Mouse (Mus musculus) thymus, postnatal 0 days (tissue): Measurements from ENCODE around the gene Rsc1a1. TPM values are rescaled to one million over a fixed set of nuclear protein-coding genes. Genes with fewer than 3 reads are reported as not detected.
A peak's percentile ranks its signal among the peaks of the same experiment; 100 is the strongest.

Source experiments
- DNase-seq: peaks from one replicate; pipeline ENCODE4 v3.0.0-alpha.2; 2015; ENCODE audit warnings: low spot score
- polyA plus RNA-seq: library from polyadenylated mRNA; unstranded; fragments of >200 nt; fragmentation: Nextera tagmentation; extraction: Ambion mirVana; gene quantifications from 2 replicates; pipeline ENCODE4 v1.2.1, GENCODE M21; 2015

Gene Rsc1a1
- polyA plus RNA-seq, 1 experiment from 2014 or later = not detected

DNA sequence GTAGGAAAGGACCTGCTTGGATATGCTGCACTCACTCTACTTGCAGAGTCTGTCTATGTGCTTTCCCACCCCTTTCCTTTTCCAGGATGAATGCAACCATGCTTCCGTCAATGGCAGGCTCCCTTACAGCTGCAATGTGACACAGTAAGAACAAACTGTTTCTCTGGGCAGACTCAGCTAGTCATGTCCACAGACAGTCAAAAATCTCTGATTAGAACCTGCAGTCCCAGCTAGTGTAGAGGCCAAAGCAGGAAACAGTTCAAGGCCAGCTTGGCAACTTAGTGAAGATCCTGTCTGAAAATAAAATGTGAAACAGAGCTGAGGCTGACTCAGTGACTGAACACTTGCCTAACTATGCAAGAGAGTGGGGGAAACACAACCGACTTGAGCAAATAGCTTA lies 19.2 kb upstream of the Rsc1a1 start:
- no peak for DNase-seq

DNA sequence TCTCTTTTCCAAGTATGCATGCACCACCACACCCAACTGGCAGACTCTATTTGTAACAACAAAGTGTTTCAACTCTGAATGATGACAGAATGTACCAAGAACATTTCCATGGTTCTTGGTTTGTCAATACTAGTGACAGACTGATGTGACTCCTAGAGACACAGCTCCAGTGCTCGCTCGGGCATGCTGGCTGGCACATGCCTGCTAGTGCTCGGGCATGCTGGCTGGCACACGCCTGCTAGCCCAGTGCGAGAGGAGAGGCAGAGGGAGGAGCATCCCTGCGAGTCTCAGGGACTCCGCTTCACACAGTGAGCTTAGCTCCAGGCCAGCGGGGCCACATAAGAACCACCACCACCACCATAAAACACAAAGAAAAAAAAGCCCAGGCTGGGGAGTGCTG lies 9.3 kb upstream of the Rsc1a1 start:
- no peak for DNase-seq

DNA sequence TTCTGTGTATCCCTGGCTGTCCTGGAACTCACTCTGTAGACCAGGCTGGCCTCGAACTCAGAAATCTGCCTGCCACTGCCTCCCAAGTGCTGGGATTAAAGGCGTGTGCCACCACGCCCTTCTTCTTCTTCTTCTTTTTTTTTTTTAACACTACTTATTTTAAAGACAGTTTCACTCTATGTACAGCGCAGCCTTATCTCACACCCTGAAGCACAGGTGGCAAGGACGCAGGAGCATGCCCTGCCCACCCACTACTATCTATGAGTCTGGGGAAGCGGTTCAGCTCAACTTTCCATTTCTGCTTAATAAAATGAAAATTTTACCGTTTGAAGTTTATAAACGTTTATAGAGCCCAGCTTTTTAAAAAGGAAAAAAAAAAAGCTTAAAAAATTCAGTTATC lies 3.1 kb upstream of the Rsc1a1 start:
- no peak for DNase-seq

DNA sequence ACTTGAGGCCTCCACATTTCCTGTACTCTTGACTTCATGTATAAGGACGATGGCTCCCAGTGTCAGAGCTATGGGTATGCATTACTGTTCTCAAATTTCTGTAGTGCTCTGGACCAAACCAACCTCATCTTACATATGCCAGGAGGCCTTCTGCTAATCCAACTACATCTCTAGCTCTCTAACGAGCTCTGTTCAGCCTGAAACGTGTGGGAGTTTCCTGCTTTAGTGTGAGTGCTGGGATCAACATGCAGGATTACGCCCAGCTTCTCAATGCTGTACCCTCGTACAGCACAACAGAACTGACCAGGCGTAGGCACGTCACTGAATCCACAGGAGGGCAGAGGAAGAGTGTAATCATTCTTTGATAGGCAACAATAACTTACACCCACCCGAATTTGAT lies 1.1 kb upstream of the Rsc1a1 start:
- DNase-seq = no peak

DNA sequence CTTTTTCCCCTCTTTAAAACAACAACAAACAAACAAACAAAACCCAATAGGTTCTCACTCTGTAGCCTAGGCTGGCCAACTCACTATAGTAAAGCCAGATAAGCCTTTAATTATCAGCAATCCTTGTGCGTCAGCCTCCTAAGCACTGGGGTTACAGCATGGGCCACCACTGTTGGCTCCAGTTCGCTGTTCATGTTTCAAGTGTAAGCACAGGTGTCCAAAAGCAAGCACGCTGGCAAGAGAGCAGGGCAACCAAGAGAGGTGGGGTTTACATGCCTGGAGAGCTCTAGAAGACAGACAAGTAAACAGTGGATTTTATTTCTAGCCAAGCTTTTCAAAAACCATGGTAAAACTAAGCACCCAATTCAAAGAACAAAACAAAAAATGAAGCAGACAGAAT lies 694 bp upstream of the Rsc1a1 start:
- no peak for DNase-seq

DNA sequence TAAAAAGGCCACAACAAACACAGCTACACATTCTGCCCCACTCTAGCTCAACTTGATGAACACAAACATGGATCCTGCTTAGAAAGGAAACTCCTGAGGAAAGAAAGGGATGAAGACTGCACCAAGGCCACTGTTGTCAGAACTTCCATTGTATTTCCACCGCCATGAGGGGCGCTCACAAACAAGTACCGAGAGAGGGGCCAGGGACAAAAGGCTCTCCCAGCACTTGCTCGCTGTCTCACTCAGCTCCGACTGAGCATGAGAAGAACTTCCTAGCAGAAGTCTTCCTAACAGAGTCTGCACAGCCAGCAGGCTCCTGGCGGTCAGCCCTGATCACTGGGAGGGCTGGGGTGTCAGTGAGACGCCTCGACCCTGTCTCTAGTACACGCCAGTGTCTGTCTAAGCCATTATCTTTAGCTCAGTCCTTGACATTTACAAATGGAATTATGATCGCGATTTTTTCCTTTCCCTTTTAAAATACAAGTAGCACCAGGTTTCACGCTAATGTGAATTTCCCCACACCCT lies 2.6 kb downstream of the Rsc1a1 start:
- no peak for DNase-seq

DNA sequence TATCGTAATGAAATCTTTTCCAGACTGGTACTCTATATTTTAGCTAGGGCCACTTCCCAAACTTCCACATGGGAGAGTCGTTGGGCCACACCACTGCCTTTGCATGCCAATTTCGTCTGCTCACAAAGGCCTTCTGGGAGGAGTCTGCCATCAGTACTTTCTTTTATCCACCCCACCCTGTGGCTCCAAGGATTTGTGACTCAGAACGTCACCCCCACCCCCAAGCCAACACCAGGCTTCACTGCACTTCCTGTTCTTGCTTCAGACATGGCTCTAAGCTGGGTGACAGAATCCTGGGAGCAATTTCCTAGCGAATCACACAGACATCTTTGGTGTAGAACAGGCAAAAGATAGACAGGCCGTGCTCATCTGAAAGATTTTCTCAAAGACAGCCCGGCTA lies 3.6 kb downstream of the Rsc1a1 start:
- DNase-seq = no peak

DNA sequence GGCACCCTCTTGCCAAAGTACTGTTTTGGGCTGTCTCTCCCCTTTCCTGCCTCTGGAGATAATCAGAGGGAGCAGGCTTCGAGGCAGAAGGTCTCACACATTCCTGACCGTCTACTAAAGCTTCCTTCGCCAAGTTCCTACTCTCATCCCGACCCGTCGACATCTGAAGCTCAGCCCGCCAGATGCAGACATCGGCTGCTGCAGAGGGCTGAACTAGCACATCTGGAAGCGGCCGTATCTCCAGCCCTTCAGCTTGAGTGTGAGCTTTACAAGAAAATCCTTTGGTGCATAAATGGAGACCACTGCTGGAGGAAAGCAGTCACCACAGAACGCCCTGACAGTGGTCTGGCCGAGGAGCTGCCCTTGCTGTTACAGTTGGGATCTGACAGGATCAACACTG lies 4.5 kb downstream of the Rsc1a1 start:
- no peak for DNase-seq

DNA sequence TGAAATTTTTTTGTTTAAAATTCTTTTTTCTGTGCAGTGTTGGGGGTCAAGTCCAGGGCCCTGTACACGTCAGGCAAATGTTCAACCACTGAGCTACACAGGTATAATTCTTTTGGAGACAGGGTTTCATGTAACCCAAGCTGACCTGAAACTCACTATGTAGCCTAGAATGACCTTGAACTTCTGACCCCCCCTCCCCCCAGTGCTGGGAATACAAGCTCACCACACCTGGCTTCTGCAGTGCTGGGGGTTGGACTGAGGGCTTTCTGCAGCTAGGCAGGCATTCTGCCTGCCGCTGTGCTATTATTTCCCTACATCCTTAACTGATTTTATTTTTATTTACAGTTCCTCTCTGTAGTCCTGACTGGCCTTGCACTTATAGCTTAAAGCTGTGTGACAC lies 6.4 kb downstream of the Rsc1a1 start:
- DNase-seq = no peak

DNA sequence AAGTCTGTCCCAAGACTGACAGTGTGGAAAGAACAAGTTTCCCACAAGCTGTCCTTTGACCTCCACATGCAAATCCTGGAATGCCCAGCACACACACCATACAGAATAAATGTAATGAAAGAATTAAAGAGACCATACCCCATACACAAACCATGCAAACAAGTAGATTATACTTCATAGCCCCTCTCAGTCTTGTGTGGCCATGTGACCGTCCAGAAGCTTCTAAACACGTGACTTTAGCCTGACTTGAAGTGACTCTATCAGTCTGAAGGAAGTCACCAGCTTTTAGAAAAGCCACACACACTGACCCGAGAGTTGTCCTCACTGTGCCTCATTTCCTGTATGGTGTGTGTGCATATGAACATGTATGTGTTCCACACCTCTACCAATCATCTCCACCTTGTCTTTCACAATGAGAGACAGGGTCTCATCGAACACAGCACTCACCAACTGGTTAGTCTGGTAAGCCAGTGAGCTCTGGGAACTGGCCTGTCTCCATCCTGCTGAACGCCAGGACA lies 8.9 kb downstream of the Rsc1a1 start:
- no peak for DNase-seq

DNA sequence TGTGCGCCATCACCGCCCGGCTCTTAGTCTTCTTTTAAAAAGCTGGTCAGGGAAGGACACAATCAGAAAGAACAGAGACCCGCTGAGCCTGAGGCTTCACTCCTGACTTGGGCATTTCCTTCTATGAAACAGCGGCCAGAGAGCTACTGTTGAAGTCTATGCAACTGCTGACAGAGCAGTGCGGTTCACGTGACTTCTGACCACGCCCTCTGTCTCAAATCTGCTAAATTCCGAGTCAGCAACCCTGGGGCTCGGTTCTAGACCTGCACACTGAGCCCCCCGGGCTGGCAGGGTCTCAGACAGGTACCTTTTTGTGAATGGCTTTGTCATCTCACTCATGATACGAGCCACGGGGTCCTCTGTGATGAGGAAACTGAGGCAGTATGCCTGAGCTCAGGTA lies 13.1 kb downstream of the Rsc1a1 start:
- no peak for DNase-seq

DNA sequence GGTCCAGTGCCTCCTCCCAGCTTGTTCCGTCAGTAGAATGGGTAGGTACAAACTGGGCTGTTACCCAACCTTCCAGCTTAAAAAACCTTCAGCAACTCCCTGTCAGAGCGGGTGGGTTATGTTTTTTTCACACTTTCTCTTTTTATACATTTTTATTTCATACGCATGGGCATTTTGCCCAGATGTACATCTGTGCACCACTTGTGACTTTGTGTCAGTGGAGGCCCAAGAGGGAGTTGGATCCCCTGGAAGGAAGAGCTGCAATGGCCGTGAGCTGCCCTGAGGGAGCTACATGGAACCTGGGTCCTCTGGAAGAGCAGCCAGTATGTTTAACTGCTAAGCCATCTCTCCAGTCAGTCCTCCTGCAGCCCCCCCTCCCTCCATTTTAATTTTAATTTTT lies 14.0 kb downstream of the Rsc1a1 start:
- DNase-seq = no peak

DNA sequence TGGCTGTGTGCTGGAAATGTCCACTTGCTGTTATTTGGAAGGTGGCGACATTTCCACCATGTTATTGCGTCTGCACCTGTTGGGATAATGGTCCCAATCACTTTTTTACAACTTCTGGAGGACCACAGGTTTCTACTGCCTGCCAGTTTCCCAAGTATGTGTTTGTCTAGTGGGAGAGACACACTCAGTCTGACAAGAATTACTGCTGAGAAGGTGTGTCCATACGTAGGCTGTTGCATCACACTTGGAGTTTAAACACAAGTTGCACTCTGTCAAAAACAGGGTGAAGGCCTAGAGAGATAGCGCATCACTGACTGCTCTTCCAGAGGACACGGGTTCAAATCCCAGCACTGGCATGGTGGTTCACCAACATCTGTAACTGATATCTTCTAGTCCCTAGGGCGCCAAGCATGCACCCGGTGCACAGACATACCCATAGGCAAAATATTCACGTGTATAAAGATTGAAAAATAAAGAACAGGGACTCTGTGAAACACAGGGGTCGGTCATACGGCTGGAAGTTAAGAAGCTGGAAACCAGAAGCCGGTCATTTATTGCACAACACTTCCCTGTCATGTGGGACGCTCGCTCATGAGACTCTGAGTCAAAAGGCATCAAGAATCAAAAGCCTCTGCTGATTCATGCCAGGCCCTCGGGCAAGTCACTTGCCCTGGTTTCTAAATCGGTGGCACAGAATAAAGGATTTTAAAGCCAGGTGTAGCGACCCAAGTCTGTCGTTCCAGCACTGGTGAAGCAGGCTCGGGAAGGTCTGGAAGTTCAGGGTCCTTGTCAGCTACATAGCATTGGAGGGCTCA lies 15.3 kb downstream of the Rsc1a1 start:
- no peak for DNase-seq

DNA sequence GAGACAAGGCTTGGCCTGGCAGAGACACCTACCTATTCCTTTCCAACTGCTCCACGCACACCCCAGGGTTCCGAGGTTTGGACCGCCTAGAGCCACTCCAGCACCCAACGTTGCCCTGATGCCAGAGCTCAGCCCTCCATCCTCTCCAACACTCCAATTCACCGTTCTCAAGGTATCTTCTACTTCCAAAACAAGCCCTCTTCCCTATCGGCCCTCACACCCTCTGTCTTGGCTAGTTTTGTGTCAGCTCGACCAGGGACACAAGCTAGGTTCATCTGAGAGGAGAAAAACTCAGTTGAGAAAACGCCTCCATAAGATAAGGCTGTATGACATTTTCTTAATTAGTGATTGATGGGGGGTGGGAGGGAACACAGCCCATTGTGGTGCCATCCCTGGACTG lies 20.6 kb downstream of the Rsc1a1 start, which contains the start of gene Plekhm2:
Gene Plekhm2 (minus strand): TSS at position 101 of the 400 bp plus-strand sequence.
- no peak for DNase-seq

DNA sequence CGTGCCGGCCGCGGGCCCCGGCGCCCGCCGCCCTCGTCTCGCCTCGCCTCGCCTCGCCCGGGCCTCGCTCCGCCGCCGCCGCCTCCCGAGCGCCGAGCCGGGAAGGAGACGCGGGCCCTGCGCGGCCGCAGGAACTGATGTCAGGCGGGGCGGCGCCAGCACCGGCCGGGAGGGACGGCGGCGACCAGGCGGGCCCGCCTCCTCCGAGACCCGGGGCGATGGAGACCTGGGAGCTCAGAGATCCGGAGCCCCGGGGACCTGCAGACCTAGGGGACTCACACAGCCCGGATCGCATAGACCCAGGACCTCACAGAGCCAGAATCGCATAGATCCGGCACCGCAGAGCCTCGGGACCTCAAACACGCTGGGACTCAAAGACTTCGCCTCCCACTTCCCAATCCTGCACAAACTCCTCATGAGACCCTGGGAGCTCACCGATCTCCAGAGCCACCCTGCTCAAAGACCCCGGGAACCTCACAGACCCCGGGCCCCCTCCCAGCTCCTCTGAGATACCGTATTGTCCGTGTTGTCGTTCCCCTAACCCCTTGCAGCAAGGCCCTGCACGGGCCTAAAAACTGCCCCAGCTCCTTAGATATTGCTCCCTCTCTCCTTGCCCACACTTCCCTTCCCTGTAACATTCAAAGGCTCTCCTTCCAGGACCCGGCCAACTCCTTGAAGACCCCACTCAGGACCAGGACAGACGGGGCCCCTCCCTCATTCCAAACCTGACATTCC lies 21.2 kb downstream of the Rsc1a1 start:
- peak; percentile 67 for DNase-seq

DNA sequence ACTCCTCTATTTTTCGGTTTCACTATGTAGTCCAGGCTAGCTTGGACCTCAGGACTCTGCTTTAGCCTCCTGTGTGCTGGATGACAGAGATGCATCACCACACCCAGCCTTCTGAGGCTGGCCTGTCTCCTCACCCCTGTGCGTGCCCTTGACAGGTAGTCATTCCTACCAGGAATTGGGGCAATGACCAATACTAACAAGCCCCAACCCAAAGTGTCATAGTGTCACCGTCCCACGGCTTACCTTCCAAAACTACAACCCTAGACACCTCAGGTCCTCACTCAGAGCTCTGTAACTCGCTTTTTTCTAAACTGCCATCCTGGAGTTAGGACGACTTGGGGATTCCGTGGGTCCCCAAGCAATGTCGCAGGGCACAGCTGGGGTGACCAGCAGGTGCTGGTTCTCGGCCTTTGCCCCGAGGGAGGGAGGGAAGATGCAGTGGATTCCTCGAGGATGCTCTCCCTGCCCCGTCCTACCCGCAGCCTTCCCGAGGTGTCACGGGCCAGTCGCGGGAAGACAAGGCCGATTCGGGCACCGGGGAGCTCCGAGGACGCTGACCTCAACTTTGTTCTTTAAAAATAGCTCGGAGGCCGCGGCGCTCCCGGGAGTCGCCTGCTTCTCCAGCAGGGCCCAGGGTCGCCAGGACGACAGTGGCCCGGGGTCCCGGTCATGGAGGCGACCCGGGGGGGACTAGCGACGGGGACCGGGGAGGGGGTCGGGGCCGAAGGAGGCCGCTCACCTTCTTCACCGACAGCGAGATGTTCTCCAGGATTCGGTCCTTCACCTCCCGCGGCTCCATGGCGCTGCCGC lies 22.1 kb downstream of the Rsc1a1 start:
- peak; percentile 9 for DNase-seq

DNA sequence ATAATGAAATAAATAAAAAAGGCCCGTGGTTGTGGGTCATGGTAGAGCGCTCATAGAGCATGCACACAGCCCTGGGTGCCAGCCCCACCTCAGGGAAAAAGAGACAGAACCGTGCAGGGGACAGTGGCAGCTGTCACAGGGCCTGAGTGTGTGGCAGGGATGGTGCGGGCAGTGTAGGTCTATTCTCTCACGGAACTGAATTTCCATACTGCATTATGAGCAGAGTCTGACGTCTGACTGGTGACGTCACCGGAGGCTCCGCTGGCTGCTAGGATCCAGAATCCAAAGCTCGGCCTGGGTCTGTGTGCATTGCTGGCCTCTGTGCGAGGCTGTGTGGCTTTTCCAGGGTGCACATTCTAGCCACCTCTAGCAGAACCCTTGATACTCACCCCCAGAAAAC lies 24.5 kb downstream of the Rsc1a1 start:
- DNase-seq = no peak

DNA sequence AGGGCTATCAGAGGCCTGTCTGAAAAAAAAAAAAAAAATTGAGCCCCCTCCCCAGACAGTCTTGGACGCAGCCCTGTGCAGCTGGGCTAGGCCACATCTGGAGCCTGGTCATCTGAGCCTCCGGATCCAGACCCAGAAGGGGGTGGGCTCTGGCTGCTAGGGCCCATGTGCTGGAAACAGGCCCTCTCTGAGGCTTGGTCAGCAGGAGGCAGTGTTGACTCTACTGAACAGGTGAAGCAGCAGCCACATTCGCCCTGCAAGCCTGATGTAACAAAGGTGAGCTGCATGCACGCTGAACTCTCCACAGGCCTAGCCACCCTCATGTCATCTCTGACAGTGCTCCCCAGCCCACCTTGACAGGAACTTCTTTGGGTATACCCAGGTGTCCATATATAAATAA lies 25.7 kb downstream of the Rsc1a1 start:
- no peak for DNase-seq

DNA sequence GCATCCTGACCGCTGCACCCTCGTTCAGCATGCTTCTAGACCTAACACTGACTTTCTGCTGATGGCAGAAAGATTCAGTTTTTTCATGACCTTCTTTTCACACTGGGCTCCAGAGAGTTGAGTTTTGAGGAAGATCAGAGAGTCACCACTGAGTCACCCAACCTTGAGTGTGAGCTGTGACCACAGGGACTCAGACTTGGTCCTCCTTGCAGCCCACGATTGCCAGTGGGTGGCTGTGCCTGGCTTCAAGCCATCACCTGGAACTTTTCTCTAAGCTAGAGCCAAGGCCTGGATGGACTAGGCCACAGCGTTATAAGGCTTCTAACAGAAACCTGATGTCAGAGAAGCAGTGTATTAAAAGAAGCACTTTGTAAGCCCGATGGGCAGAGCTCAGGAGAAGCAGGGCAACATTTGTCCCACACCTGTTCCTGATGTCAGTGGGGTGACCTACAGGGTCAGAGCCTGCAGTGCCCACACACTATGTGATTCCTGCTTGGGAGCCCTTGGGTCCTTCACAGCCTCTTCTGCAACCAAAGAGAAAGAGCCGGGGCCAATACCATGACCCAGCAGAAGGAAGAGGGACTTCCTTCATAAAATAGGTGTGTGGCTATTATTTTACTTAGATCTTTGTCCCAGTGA lies 26.4 kb downstream of the Rsc1a1 start:
- DNase-seq = no peak

DNA sequence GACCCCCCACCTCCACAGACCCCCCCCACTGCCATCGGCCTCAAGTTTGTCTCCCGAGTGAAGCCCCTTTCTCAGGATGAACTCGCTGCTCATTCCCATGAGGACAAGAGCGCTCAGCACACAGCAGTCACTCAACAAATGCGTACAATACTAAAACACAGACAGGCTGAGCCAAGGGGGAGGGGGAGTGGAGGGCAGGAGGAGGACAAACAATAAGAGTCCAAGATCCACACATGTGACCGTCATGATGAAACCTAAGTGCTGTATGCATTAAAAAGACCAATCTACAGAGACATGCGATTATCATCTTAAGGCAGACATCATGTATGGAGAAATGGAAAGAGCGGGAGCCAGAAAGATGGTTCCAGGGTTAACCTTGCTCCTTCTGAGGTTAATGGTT lies 28.5 kb downstream of the Rsc1a1 start:
- DNase-seq = no peak
